Mouse (Mus musculus) cerebellum, adult 11-12 months (tissue): Measurements from ENCODE around the gene Gga1.
"Not testable (repeated sequence)": the region's sequence is repeated elsewhere in the genome, so short reads cannot be mapped to it uniquely, and the experiment has no call there.

Experiments used
- DNase-seq: peaks from one replicate; pipeline ENCODE4 v3.0.0; 2022

The Gga1 gene

GRCm38 (mm10) chr15:78877810-78878390 is 910 bp downstream of the Gga1 start:
- DNase-seq = no peak

GRCm38 (mm10) chr15:78878792-78879516 is 2.0 kb downstream of the Gga1 start:
- DNase-seq = not testable (repeated sequence)

GRCm38 (mm10) chr15:78880432-78880831 is 3.4 kb downstream of the Gga1 start:
- DNase-seq = no peak

- no peak for DNase-seq
These were observed 4.8 kb downstream of the Gga1 start for GRCm38 (mm10) chr15:78881828-78882227.

GRCm38 (mm10) chr15:78889401-78889853 is 12.4 kb downstream of the Gga1 start:
- DNase-seq = no peak

GRCm38 (mm10) chr15:78892440-78892839 is 15.4 kb downstream of the Gga1 start:
- DNase-seq = no peak

GRCm38 (mm10) chr15:78894726-78895125 is 17.7 kb downstream of the Gga1 start:
- no peak for DNase-seq

GRCm38 (mm10) chr15:78895741-78896140 is 18.8 kb downstream of the Gga1 start:
- DNase-seq = no peak

GRCm38 (mm10) chr15:78896149-78896548 is 19.2 kb downstream of the Gga1 start:
- no peak for DNase-seq

GRCm38 (mm10) chr15:78897488-78897887 is 20.5 kb downstream of the Gga1 start:
- no peak for DNase-seq

- no peak for DNase-seq
These were observed 21.6 kb downstream of the Gga1 start for GRCm38 (mm10) chr15:78898507-78899001.

GRCm38 (mm10) chr15:78899409-78899739 is 22.4 kb downstream of the Gga1 start, which contains the start of gene Gm49510:
Gene Gm49510, plus strand, starts transcription at chr15:78899667.
- no peak for DNase-seq

- no peak for DNase-seq
These were observed 23.0 kb downstream of the Gga1 start, which contains the start of gene Sh3bp1 for GRCm38 (mm10) chr15:78899740-78900584. Gene Sh3bp1, plus strand, starts transcription at chr15:78899768.

GRCm38 (mm10) chr15:78900585-78901421 is 23.8 kb downstream of the Gga1 start:
- no peak for DNase-seq

- DNase-seq = no peak
These were observed 24.4 kb downstream of the Gga1 start for GRCm38 (mm10) chr15:78901422-78901789.

GRCm38 (mm10) chr15:78903243-78903642 is 26.3 kb downstream of the Gga1 start:
- peak; percentile 72 for DNase-seq

GRCm38 (mm10) chr15:78908399-78908798 is 31.4 kb downstream of the Gga1 start:
- no peak for DNase-seq

- DNase-seq = no peak
These were observed 32.0 kb downstream of the Gga1 start for GRCm38 (mm10) chr15:78908982-78909381.

- peak; percentile 58 for DNase-seq
These were observed 35.0 kb downstream of the Gga1 start for GRCm38 (mm10) chr15:78912040-78912439.

- DNase-seq = peak; percentile 99
These were observed 36.7 kb downstream of the Gga1 start, which contains the start of gene Pdxp for GRCm38 (mm10) chr15:78913632-78914090. Gene Pdxp, plus strand, starts transcription at chr15:78913919.

GRCm38 (mm10) chr15:78914091-78914822 is 37.3 kb downstream of the Gga1 start:
- DNase-seq = peak; percentile 85
